Comparison of ENCODE assay signal across 16 mouse cellular contexts in the genomic region with DNA sequence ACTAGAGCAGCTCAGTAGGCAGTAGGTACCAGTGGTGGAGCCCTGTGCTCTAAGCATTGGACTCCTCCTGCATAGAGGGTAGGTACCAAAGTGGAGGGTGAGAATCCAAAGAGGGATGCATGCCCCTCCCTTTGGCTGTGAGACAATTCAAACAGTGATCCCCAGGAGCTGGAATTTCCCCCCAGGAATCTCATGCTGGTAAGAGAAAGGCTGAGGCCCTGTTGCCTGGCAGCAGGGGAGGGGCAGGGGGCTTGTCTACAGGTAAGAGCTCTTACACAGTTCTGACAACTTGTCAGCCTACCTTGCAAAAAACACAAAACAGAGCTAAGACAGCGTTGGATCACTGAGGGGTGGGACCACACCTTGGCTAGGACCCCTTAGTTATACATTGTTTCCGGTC. TPM values are rescaled to one million over a fixed set of nuclear protein-coding genes. Genes with fewer than 3 reads are reported as not detected.
"Had no signal": no experiment of that assay in that cellular context is flagged by ENCODE, and none has a peak within 500 bp of the region (broad histone marks: within the 10 kb centered on the region; RNA-seq: fewer than 3 reads in every experiment).

No protein-coding gene starts in this region.

- H3K27me3 ChIP-seq: midbrain, embryonic 15.5 days had no signal

- H3K36me3 ChIP-seq: liver, embryonic 13.5 days; midbrain, embryonic 15.5 days had no signal

- DNase-seq: kidney, adult 2 months; kidney, postnatal 25 days; liver, embryonic 13.5 days; lung, adult 2 months; lung, postnatal 14 days; right cerebral cortex, postnatal 14 days; right cerebral cortex, postnatal 4 days; thymus, adult 2 months; thymus, postnatal 14 days had no signal

- H3K4me2 ChIP-seq: liver, embryonic 13.5 days; midbrain, embryonic 11.5 days; midbrain, embryonic 15.5 days had no signal

- H3K27ac ChIP-seq: kidney, postnatal 0 days; liver, embryonic 13.5 days; midbrain, embryonic 15.5 days; stomach, postnatal 0 days had no signal

- H3K4me3 ChIP-seq: liver, embryonic 13.5 days; midbrain, embryonic 15.5 days had no signal

- H3K4me1 ChIP-seq: liver, embryonic 13.5 days had no signal

- H3K9ac ChIP-seq: liver, embryonic 13.5 days; midbrain, embryonic 15.5 days had no signal

- H3K9me3 ChIP-seq: liver, embryonic 13.5 days; midbrain, embryonic 15.5 days had no signal

- ATAC-seq: midbrain, embryonic 15.5 days had no signal

RNA-seq across cellular contexts. Expression of gene Pxdn, which starts 3.9 kb away (rescaled TPM):
- total RNA-seq: megakaryocyte progenitor cell, adult 5-6 weeks; megakaryocyte-erythroid progenitor cell, adult 5-6 weeks; monocyte, adult 5-6 weeks had no signal
